Mouse (Mus musculus) myocyte (in vitro differentiated cells): Measurements from ENCODE around the gene Gm42372.

Experiments used
- E2F4 ChIP-seq: IDR thresholded peaks from one replicate; pipeline ENCODE4 v1.6.1; 2011; ENCODE audit warnings: mild to moderate bottlenecking, control low read depth, moderate library complexity; ENCODE audit not compliant: insufficient read depth
- MAX ChIP-seq: IDR thresholded peaks from one replicate; pipeline ENCODE4 v1.6.1; 2011; ENCODE audit warnings: low read depth, mild to moderate bottlenecking, control low read depth
- MYOD1 ChIP-seq, 3 experiments: IDR thresholded peaks; one replicate each; pipeline ENCODE4 v1.6.1; 2011; ENCODE audit warnings: control low read depth in 2 of 3, low read depth in 2 of 3, mild to moderate bottlenecking in 2 of 3, moderate library complexity in 1 of 3; ENCODE audit not compliant: insufficient read length in 2 of 3, control insufficient read depth in 1 of 3
- POLR2A ChIP-seq: IDR thresholded peaks from one replicate; pipeline ENCODE4 v1.6.1; 2011; ENCODE audit warnings: low read depth, mild to moderate bottlenecking, control low read depth, moderate library complexity; ENCODE audit not compliant: insufficient read length
- REST ChIP-seq: IDR thresholded peaks from one replicate; pipeline ENCODE4 v1.6.1; 2011; ENCODE audit warnings: mild to moderate bottlenecking, control low read depth, moderate library complexity; ENCODE audit not compliant: insufficient read depth, insufficient read length
- USF1 ChIP-seq: IDR thresholded peaks from one replicate; pipeline ENCODE4 v1.6.1; 2011; ENCODE audit warnings: low read depth, mild to moderate bottlenecking, control low read depth, moderate library complexity

GRCm38 (mm10) chr7:17009326-17010009 lies 26.6 kb downstream of the Gm42372 start:
- TF ChIP-seq E2F4: no peak
- no peak for TF ChIP-seq POLR2A
- TF ChIP-seq MYOD1 (IDR thresholded peaks at IDR 0.05; ENCODE audit: control insufficient read depth in 1 of 3, insufficient read length in 2 of 3, low read depth in 2 of 3): no peak
- TF ChIP-seq USF1: no peak
- no peak for TF ChIP-seq MAX
- TF ChIP-seq REST: no peak
